Mouse (Mus musculus) testis, adult 2 months (tissue): ENCODE results near the gene Fam20a.

Experiments used
- CTCF ChIP-seq: fragments of 200-500 bp; IDR thresholded peaks from 2 replicates; pipeline ENCODE4 v1.5.1; 2012; ENCODE audit warnings: low read depth, mild to moderate bottlenecking, inconsistent platforms, low read length, moderate library complexity; ENCODE audit not compliant: control insufficient read depth, insufficient read depth, insufficient replicate concordance
- POLR2A ChIP-seq: fragments of 200-500 bp; IDR thresholded peaks from 2 replicates; pipeline ENCODE4 v1.6.1; 2012; ENCODE audit warnings: low read depth, mild to moderate bottlenecking, inconsistent platforms, low read length, moderate library complexity; ENCODE audit not compliant: control insufficient read depth

DNA sequence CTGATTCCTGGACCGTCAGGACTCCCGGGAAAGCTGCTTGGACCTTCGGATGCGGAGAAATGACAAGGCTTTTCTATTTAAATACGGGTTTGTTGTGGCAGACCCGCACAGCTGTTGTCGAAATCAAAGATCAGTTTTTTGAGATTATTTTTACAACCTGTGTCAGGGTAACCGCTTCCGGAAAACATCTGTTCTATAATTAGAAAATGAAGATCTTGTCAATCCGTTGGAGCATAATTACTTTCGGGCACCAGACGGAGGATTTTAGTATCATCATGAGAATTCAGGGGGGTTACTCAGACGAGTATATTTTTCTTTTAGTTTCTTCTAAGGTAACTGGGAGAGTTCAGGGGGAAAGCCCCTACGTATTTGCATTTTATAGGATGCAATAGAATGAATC lies 48.1 kb upstream of the Fam20a start:
- TF ChIP-seq CTCF (no peak), POLR2A (no peak)
